Mouse (Mus musculus) bone marrow, adult 2 months (tissue): ENCODE data around the gene Exoc6.

Experiments used
- CTCF ChIP-seq: fragments of 200-500 bp; IDR thresholded peaks from 2 replicates; pipeline ENCODE4 v1.5.1; 2011; ENCODE audit warnings: low read length, control low read depth; ENCODE audit not compliant: control insufficient read depth, insufficient read depth
- POLR2A ChIP-seq: fragments of 200-500 bp; IDR thresholded peaks from 2 replicates; pipeline ENCODE4 v1.6.1; 2011; ENCODE audit warnings: low read depth, mild to moderate bottlenecking, control low read depth, low read length, borderline replicate concordance; ENCODE audit not compliant: control insufficient read depth

GRCm38 (mm10) chr19:37698273-37699160, 148.3 kb downstream of the Exoc6 start:
- TF ChIP-seq CTCF: no peak
- no peak for TF ChIP-seq POLR2A
